Mouse (Mus musculus): ENCODE results near the gene Tmem145. TPM values are rescaled to one million over a fixed set of nuclear protein-coding genes. Genes with fewer than 3 reads are reported as not detected.

Gene Tmem145
- total and polyA plus RNA-seq, 2 experiments from 2014 or later, result not detected

DNA sequence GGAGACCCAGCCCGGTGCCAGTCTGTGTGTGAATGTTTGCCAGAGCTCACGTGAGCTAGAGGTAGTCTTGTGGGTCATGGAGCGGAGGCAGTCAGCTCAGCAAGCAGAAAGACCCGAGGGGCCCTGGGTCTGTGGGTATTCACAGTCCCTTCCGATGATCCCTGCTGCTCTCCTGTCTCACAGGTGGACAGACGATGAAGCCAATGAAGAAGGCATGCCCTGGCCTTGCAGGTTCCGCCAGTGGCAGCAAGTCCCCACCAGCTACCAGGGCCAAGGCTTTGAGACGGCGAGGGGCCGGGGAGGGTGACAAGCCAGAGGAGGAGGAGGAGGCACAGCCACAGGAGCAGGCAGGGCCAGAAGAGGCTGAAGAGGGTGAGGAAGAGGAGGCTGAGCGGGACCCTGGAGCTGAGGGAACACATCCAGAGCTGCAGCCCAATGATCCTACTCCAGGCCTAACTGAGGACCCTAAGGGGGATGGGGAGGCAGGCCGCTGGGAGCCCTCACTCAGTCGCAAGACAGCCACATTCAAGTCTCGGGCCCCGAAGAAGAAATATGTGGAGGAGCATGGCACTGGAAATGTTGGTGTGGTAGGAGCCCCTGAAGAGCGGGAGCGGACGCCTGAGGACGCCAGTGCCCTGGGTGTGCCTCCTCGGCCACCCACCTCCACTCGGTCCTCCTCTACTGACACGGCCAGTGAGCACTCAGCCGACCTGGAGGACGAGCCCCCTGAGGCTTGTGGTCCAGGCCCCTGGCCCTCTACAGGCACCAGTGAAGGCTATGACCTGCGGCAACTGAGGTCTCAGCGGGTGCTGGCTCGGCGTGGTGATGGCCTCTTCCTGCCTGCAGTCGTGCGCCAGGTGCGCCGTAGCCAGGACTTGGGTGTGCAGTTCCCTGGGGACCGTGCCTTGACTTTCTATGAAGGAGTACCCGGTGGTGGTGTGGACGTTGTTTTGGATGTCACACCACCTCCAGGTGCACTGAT lies 35.0 kb upstream of the Tmem145 start:
- Histone ChIP-seq H3K9ac (replicated peaks; ENCODE audit: low read depth, low read length) (no peak overlapping the region), H3K27ac (ENCODE audit: low read depth) (no peak overlapping the region), H3K4me3 (ENCODE audit: low read depth, low read length) (no peak overlapping the region), H3K9me3 (replicated peaks; ENCODE audit: control insufficient read depth, low read length) (no peaks in the 10 kb centered on the region), H3K4me1 (ENCODE audit: control insufficient read depth, insufficient read depth) (peaks cover 38% of the 10 kb centered on the region), H3K36me3 (replicated peaks; ENCODE audit: control insufficient read depth, insufficient read depth, low read length) (peaks cover 25% of the 10 kb centered on the region), H3K27me3 (ENCODE audit: control insufficient read depth, insufficient read depth, low read length) (no peaks in the 10 kb centered on the region), H3K4me2 (ENCODE audit: low read depth, low read length) (no peak overlapping the region)
- no peak for ATAC-seq (ENCODE audit: insufficient read depth, low read depth)
- no peak for DNase-seq (ENCODE audit: low spot score)
- no peak for TF ChIP-seq EP300 (IDR thresholded peaks at IDR 0.05; ENCODE audit: low read depth)
- WGBS, result 89% methylated on average over 35 of the region's 35 CpGs

DNA sequence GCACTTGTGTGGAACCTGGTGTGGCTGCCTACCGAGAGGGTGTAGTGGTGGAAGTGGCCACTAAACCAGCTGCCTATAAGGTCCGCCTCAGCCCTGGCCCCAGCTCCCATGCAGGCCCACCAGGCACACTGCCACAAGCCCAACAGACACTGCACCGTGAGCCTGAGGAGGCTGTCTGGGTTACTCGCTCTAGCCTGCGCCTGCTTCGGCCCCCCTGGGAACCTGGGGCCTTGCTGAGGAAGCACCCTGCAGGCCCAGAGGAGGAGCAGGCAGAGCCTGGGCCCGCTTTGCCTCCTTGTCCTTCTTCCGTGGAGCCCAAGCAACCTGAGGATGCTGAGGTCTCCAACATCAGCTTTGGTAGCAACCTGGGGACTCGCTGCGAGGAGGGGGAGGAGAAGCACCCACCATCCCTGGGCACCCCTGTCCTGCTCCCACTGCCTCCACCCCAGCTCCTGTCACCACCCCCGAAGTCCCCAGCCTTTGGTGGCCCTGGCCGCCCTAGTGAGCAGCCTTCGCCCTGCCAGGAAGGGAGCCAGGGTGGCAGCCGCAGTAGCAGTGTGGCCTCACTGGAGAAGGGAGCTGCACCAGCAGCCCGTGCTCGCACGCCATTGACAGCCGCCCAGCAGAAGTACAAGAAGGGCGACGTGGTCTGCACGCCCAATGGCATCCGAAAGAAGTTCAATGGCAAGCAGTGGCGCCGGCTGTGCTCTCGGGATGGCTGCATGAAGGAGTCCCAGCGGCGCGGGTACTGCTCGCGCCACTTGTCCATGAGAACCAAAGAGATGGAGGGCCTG lies 34.1 kb upstream of the Tmem145 start:
- no peak for DNase-seq (ENCODE audit: low spot score)
- TF ChIP-seq CTCF (IDR thresholded peaks at IDR 0.05; ENCODE audit: low read depth) (no peak), EP300 (IDR thresholded peaks at IDR 0.05; ENCODE audit: low read depth) (no peak)
- Histone ChIP-seq H3K27ac (ENCODE audit: low read depth) (no peak overlapping the region), H3K9me3 (replicated peaks; ENCODE audit: control insufficient read depth, low read length) (no peaks in the 10 kb centered on the region), H3K4me3 (ENCODE audit: low read depth, low read length) (no peak overlapping the region), H3K36me3 (replicated peaks; ENCODE audit: control insufficient read depth, insufficient read depth, low read length) (peaks cover 25% of the 10 kb centered on the region), H3K9ac (replicated peaks; ENCODE audit: low read depth, low read length) (no peak overlapping the region), H3K4me2 (ENCODE audit: low read depth, low read length) (no peak overlapping the region), H3K27me3 (ENCODE audit: control insufficient read depth, insufficient read depth, low read length) (no peaks in the 10 kb centered on the region), H3K4me1 (ENCODE audit: control insufficient read depth, insufficient read depth) (peaks cover 39% of the 10 kb centered on the region)
- no peak for ATAC-seq (ENCODE audit: insufficient read depth, low read depth)
- 85% methylated on average over 29 of the region's 30 CpGs for WGBS

DNA sequence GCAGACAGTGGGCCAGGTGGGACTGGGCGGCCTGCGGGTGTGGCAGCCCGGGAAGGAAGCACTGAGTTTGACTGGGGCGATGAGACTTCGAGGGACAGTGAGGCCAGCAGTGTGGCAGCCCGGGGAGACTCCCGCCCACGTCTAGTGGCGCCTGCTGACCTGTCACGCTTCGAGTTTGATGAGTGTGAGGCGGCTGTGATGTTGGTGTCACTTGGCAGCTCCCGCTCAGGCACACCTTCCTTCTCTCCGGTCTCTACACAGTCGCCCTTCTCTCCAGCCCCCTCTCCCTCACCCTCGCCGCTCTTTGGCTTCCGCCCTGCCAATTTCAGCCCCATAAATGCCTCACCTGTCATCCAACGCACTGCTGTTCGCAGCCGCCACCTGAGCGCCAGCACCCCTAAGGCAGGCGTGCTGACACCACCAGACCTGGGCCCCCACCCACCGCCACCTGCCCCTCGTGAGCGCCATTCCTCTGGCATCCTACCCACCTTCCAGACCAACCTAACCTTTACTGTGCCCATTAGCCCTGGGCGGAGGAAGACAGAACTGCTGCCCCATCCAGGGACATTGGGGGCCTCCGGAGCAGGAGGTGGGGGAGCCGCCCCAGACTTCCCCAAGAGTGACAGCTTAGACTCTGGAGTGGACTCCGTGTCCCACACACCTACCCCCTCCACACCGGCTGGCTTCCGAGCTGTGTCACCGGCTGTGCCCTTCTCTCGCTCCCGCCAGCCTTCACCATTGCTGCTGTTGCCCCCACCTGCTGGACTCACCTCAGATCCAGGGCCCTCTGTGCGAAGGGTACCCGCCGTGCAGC lies 33.3 kb upstream of the Tmem145 start:
- Histone ChIP-seq H3K9me3 (replicated peaks; ENCODE audit: control insufficient read depth, low read length) (no peaks in the 10 kb centered on the region), H3K9ac (replicated peaks; ENCODE audit: low read depth, low read length) (no peak overlapping the region), H3K27me3 (ENCODE audit: control insufficient read depth, insufficient read depth, low read length) (no peaks in the 10 kb centered on the region), H3K4me3 (ENCODE audit: low read depth, low read length) (no peak overlapping the region), H3K27ac (ENCODE audit: low read depth) (no peak overlapping the region), H3K4me2 (ENCODE audit: low read depth, low read length) (no peak overlapping the region), H3K4me1 (ENCODE audit: control insufficient read depth, insufficient read depth) (peaks cover 40% of the 10 kb centered on the region), H3K36me3 (replicated peaks; ENCODE audit: control insufficient read depth, insufficient read depth, low read length) (peaks cover 25% of the 10 kb centered on the region)
- no peak for DNase-seq (ENCODE audit: low spot score)
- 81% methylated on average over 38 of the region's 38 CpGs for WGBS
- no peak for ATAC-seq (ENCODE audit: insufficient read depth, low read depth)
- TF ChIP-seq CTCF (IDR thresholded peaks at IDR 0.05; ENCODE audit: low read depth) (no peak), EP300 (IDR thresholded peaks at IDR 0.05; ENCODE audit: low read depth) (no peak)

DNA sequence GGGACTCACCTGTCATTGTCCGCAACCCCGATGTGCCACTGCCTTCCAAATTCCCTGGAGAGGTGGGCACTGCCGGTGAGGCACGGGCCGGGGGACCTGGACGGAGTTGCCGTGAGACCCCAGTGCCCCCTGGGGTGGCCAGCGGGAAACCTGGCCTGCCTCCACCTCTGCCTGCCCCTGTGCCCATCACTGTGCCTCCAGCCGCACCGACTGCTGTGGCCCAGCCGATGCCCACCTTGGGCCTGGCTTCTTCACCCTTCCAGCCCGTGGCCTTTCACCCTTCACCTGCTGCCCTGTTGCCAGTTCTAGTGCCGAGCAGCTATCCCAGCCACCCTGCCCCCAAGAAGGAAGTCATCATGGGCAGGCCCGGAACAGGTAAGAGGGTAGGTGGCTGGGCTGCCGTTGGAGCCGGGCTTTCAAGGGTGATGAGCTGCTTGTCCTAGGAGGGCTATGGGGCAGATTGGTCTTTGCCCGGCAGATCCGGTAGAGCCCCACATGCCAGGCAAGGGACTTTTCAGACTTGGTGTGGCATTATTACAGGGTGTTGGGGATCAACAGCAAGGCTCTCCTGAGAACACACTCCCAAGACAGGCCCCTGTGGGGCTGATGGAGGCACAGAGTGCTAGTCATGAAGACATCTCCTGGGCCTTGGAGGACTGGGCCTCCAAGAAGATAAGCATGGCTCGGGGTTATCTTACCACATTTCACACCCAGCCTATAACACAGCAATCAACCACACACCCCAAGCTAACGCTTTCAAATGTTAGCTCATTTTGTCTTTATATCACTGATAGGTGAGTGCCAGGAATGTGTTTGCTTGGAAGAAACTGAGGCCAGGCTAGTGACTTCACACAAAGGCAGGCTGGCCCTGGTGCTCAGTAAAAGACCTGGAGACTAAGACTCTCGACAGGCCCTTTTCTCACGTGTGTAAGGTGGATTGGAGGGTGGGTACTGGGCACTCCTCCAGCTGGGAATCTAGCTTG lies 32.4 kb upstream of the Tmem145 start:
- Histone ChIP-seq H3K36me3 (replicated peaks; ENCODE audit: control insufficient read depth, insufficient read depth, low read length) (peaks cover 25% of the 10 kb centered on the region), H3K9me3 (replicated peaks; ENCODE audit: control insufficient read depth, low read length) (no peaks in the 10 kb centered on the region), H3K9ac (replicated peaks; ENCODE audit: low read depth, low read length) (no peak overlapping the region), H3K4me2 (ENCODE audit: low read depth, low read length) (no peak overlapping the region), H3K4me1 (ENCODE audit: control insufficient read depth, insufficient read depth) (peaks cover 43% of the 10 kb centered on the region), H3K4me3 (ENCODE audit: low read depth, low read length) (no peak overlapping the region), H3K27me3 (ENCODE audit: control insufficient read depth, insufficient read depth, low read length) (no peaks in the 10 kb centered on the region), H3K27ac (ENCODE audit: low read depth) (no peak overlapping the region)
- TF ChIP-seq EP300 (IDR thresholded peaks at IDR 0.05; ENCODE audit: low read depth), result no peak
- no peak for TF ChIP-seq CTCF (IDR thresholded peaks at IDR 0.05; ENCODE audit: low read depth)
- ATAC-seq (ENCODE audit: insufficient read depth, low read depth) (no peak), DNase-seq (ENCODE audit: low spot score) (no peak)
- 79% methylated on average over 22 of the region's 22 CpGs for WGBS

Measured in heart, postnatal 0 days (tissue).